Mouse (Mus musculus): ENCODE results near the gene Ccnl2.
A peak's percentile ranks its signal among the peaks of the same experiment; 100 is the strongest.

GRCm38 (mm10) chr4:155869317-155870033 is 57.2 kb downstream of the Ccnl2 start, which contains the start of the genes Cptp and Ints11:
- TF ChIP-seq CTCF (IDR thresholded peaks at IDR 0.05; ENCODE audit: low read depth, low read length): no peak
- peak; percentile 33 for TF ChIP-seq POLR2A (IDR thresholded peaks at IDR 0.05; ENCODE audit: insufficient read depth, low read length)
